Mouse (Mus musculus): Measurements from ENCODE around the gene Tnni3.

Gene Tnni3

DNA sequence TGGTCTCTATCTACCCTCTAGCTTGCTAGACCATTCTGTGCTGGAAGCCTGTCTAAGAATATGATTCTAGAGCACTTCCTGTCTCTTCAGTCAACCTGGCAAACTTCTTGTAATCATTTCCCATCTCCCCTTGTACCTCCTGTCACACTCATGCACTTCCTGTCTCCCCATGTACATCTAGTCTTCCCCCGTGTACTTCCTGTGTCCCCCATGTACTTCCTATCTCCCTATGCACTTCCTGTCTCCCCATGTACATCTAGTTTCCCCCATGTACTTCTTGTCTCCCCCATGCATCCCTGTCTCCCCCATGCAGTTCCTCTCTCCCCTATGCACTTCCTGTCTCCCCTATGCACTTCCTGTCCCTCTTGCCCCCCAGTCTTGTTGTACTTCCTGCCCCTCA is 5.5 kb downstream of the Tnni3 start:
- DNase-seq = no peak

DNA sequence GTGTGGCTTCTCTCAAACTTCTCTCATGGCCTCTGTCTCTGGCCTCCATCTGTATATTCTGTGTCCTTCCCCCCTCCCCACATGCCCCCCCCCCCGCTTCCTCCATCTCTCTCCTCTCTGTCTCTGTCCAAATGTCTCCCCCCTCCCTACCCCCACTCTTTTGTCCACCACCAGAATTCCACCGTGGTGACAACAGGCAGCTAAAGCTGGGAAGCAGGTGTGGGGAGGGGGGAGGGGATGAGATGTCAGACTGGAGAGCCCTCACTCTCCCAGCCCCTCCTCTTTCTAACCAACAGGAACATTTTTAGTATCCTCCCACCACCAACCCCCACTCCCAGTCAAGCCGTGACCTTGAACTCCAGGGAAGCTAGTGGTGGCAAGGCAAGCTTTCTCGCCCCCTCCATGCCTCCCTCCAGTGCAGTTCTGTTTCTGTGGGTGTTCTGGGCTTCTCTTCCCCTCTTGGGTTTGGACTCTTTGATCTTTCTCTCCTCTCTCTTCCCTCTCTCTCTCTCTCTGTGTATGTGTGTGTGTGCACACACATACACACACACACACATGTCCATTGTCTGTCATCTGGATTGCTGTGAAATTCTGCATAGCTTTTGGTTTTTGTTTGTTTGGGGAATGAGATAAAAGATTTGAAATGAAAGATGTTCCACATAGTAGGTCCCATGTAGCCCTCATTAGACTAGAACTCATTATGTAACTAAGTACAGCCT is 7.5 kb downstream of the Tnni3 start, which contains the start of gene Tnnt1:
TSS of gene Tnnt1 (minus strand) at position 51 of the 719 bp plus-strand sequence.
- DNase-seq = no peak

GRCm38 (mm10) chr7:4515853-4516252 is 8.2 kb downstream of the Tnni3 start:
- DNase-seq = no peak

- no peak for DNase-seq
Observed at GRCm38 (mm10) chr7:4513829-4514712, 10.0 kb downstream of the Tnni3 start.

DNA sequence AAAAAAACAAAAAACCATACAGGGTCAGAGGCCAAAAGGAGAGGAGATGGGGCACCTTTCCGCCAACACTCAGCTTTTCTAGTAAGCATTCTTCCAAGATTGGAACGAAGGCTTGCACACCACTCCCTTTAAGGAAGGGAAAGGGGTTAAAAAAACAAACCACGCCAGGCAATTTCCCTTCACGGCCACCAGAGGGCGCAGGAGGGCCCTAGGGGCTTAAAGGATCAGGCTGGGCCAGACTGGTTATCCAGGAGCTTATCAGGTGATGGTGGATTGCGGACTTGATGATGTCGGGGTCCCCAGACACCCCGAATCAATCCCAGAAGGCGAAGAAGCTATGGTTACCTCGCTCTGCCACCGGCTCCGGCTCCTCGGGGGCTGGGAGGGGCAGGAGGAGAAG is 10.8 kb downstream of the Tnni3 start:
- no peak for DNase-seq

DNA sequence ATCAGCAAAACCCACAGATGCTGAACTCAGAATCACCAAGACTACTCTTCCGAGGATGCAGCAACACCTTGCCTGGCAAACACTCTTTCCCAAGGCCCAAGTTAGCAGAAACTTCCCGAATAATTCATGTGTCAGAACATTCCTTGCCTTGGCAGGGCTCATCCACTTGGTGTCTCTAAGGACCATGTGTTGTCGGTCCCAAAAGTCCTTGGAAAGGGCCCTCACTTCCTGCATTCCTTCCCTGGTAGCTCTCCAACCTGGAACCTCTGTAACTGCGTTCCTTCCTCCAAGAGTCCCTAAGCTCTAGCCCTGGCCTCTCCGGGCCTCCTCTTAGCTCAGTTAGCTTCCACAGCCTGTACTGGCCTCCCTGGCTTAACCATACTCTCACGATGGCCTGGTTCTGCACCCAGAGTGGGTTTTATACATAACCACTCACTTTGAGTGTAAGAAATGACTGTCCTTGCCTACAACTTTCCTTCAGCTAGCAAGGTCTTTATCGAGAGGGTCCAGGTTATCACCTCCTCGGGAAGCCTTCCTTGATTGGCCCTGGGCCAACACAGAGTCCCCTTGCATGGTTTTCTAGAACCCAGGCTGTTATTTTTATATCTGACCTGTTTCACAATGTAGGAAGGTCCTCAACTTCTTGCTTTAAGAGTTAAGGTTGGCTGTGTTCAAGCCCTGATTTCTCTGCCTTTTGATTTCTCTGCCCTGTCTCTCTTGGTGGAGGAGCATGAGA is 12.4 kb downstream of the Tnni3 start:
- no peak for DNase-seq

- peak; percentile 33 for DNase-seq
Observed at GRCm38 (mm10) chr7:4509863-4510608, 14.0 kb downstream of the Tnni3 start.

GRCm38 (mm10) chr7:4508739-4509116 is 15.3 kb downstream of the Tnni3 start:
- DNase-seq = no peak

DNA sequence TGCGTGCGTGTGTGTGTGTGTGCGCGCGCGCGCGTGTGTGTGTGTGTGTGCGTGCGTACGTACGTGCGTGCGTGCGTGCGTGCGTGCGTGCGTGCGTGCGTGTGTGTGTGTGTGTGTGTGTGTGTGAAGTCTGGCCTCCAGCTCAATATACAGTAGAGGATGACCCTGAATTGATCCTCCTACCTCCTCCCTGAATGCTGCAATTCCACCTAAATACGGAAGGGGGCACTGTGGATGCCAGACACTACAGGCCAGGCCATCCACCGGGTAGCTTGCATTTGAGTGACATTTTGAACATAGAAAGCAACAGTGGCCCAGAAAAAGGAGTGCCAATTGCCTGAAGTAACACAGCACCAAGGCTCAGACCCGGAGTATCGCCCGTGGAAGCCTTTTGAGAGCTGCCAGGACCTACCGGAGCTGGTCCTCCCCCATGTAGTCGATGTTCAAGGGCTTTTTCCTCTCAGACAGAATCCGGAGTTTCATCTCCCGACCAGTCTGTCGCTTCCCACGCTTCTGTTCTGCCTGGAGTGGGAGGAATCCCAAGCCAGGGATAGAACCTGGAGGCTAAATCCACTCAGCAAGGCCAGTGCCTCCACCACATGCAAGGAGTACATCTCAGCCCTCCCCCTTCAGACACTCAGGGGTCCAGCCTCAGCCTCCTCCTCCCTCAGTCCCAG is 15.8 kb downstream of the Tnni3 start:
- no peak for DNase-seq

DNA sequence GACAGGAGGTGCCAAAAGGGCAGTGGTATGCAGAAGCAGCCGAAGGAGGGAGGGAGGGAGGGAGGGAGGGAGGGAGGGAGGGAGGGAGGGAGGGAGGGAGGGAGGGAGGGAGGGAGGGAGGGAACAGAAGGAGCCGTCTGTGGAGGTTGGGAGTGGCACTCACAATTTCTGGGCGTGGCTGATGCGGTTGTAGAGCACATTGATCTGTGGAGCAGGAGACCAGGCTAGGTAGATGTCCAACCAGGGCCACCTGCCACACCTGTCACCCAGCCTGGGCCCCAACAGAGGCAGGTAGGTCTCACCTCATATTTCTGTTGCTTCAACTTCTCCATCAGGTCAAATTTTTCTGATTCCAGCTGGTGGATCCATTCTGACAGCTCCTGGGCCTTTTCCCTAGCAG is 16.8 kb downstream of the Tnni3 start:
- no peak for DNase-seq

GRCm38 (mm10) chr7:4504646-4505435 is 19.2 kb downstream of the Tnni3 start:
- no peak for DNase-seq

DNA sequence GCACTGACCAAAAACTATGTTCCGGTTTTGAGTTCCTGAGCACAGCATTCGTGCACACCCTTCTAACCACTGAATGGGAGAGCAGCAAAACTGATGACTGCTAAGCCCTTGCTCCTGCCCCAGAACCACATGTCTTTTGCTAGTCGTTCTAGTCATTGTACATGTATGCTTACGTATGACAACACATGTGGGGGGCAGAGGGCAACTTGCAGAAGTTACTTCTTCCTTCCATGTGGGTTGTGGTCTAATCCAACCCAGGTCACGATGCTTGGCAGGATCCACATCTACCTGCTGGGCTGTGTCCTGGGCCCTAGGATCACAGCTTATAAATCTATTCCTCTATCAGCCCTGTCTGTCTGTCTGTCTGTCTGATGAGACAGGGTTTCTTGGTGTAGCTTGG is 20.2 kb downstream of the Tnni3 start:
- DNase-seq = no peak

GRCm38 (mm10) chr7:4503100-4503499 is 20.9 kb downstream of the Tnni3 start:
- no peak for DNase-seq

GRCm38 (mm10) chr7:4502421-4503090 is 21.5 kb downstream of the Tnni3 start:
- peak; percentile 63 for DNase-seq

DNA sequence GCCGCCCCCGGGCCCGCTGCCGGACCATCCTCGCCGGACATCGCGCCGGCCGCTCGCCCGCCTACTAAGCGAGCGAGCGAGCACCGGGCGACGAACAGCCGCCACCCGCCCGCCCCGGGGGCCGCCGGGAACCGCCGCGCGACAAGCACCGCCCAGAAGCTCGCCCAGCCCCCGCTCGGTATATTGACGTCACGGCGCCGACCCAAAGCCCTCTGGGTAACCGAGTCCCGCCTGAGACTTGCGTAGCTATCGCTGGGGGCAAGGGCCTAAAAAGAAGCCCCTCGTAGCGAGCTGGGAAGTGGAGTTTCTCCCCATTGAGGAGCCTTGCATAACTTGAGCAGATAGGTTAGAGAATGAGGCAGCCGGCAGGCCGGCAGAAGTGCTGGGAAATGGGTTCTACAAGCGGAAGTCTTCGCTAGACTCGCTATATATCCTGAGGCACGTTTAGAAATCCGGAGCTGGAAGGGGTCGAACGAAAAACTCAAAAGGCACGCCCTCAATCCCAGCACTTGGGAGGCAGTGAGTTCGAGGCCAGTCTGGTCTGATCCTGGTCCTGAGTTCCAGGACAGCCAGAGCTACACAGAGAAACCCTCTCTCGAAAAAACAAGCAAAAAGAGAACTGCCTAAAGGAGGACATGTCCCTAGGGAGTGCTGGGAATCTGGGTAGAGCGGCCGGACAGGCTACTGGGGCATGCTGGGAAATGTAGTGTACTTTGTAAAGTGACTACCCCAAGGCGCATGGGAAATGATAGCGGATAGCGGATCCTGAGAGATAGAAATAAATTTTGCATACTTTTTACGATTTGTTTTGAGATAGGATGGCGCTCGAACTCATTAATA is 22.3 kb downstream of the Tnni3 start, which contains the start of gene Ppp1r12c:
TSS of gene Ppp1r12c (minus strand) at position 123 of the 840 bp plus-strand sequence.
- peak; percentile 95 for DNase-seq

GRCm38 (mm10) chr7:4500892-4501471 is 23.0 kb downstream of the Tnni3 start:
- peak; percentile 69 for DNase-seq

DNA sequence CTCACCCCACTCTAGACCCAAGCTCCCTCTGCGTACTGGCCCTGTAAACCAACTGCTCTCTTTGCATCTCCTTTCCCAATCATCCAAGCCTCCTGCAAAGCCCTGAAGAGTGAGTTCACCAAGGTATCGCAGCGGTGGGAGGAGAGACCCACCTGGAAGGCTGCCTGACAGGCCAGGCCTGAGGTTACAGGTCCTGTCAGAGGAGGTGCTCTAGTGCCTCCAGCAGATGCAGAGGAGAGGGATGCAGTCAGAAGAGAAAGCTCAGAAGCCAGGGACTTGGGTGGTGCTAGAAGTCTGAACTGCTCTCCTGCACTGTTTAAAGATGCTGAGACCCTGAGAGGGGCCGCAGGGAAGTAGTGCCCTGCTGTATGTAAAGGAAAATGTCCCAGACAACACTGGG is 25.0 kb downstream of the Tnni3 start:
- no peak for DNase-seq

DNA sequence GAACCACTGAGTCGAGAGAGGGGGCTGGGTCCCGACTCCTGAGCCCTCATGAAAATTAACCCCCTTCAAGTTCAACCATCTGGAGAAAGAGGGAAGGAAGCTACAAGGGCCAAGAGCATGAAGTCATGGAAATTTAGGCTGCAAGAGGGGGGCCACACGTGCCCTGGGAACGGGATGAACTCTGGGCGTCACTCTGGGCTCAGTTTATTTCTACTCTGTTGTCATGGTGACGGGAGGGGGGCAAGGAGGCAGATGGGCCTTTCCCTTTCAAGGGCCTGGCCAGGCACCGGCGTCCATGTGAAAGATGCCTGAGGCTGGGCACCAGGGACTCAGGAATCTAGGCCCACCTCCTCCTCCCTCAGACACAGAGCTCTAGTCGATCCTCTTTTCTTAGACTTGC is 25.8 kb downstream of the Tnni3 start:
- DNase-seq = peak; percentile 29

- no peak for DNase-seq
Observed at GRCm38 (mm10) chr7:4497271-4497903, 26.6 kb downstream of the Tnni3 start.

Measured in cerebellum, adult 8-10 months (tissue).